Mouse (Mus musculus): ENCODE results near the gene Pde11a. TPM values are rescaled to one million over a fixed set of nuclear protein-coding genes. Genes with fewer than 3 reads are reported as not detected.

Pde11a gene
- polyA plus RNA-seq, 1 experiment = not detected

GRCm38 (mm10) chr2:76051385-76051784 is 287.2 kb downstream of the Pde11a start:
- no peak for TF ChIP-seq POLR2A (IDR thresholded peaks at IDR 0.05; ENCODE audit: borderline replicate concordance, control insufficient read depth, low read depth, low read length)
- TF ChIP-seq CTCF (IDR thresholded peaks at IDR 0.05; ENCODE audit: control insufficient read depth, insufficient read depth, low read length) = no peak
- no peak overlapping the region for H3K27ac ChIP-seq (ENCODE audit: control insufficient read depth, insufficient read depth, low read depth, low read length, poor library complexity)
- H3K4me3 ChIP-seq (replicated peaks; ENCODE audit: control insufficient read depth, low read depth, low read length) = no peak overlapping the region
- 82% methylated on average over 11 of the region's 11 CpGs for WGBS
- no peaks in the 10 kb centered on the region for H3K4me1 ChIP-seq (ENCODE audit: control insufficient read depth, insufficient read depth, low read length)

DNA sequence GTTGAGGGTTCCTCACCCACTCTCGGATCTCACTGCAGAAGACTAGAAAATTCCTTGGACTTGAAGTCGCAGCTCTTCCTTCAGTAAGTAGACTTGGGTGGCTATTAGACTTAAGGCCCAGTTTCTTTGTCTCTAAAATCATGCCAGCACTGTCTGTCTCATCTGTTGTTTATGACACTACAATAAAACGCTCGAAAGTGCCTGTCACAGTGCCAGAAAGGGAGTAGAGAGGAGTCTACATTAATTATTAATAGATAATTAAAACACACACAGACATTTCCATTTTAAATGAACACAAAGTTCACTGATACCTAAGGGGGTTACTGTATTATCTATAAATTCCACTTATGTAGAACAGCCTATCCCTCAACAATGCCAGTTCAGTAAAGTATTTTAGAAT is 287.7 kb downstream of the Pde11a start:
- no peak for TF ChIP-seq POLR2A (IDR thresholded peaks at IDR 0.05; ENCODE audit: borderline replicate concordance, control insufficient read depth, low read depth, low read length)
- no peak for TF ChIP-seq CTCF (IDR thresholded peaks at IDR 0.05; ENCODE audit: control insufficient read depth, insufficient read depth, low read length)
- Histone ChIP-seq H3K4me1 (ENCODE audit: control insufficient read depth, insufficient read depth, low read length) (no peaks in the 10 kb centered on the region), H3K4me3 (replicated peaks; ENCODE audit: control insufficient read depth, low read depth, low read length) (no peak overlapping the region), H3K27ac (ENCODE audit: control insufficient read depth, insufficient read depth, low read depth, low read length, poor library complexity) (no peak overlapping the region)
- 77% methylated on average over 4 of the region's 4 CpGs for WGBS

DNA sequence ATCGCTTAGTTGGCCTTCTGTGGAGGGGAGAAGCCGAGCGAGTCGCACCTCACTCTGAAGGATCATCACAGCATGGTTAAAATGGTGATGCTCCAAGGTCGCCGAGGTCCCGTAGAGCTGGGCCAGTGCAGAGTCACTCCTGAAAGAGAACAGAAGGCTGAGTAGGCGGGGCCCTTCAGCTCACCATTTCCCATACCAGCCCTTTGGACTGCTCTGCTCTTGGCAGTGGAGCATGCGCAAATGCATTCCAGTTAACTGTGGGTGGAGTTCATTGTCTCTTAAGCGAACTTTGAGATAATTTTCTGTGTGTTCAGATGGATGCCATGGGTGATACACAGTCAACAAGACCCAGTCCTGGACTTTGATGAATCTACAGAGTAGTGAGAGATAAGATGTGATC is 288.5 kb downstream of the Pde11a start:
- Histone ChIP-seq H3K27ac (ENCODE audit: control insufficient read depth, insufficient read depth, low read depth, low read length, poor library complexity) (no peak overlapping the region), H3K4me1 (ENCODE audit: control insufficient read depth, insufficient read depth, low read length) (no peaks in the 10 kb centered on the region), H3K4me3 (replicated peaks; ENCODE audit: control insufficient read depth, low read depth, low read length) (no peak overlapping the region)
- 86% methylated on average over 10 of the region's 10 CpGs for WGBS
- TF ChIP-seq CTCF (IDR thresholded peaks at IDR 0.05; ENCODE audit: control insufficient read depth, insufficient read depth, low read length) = no peak

DNA sequence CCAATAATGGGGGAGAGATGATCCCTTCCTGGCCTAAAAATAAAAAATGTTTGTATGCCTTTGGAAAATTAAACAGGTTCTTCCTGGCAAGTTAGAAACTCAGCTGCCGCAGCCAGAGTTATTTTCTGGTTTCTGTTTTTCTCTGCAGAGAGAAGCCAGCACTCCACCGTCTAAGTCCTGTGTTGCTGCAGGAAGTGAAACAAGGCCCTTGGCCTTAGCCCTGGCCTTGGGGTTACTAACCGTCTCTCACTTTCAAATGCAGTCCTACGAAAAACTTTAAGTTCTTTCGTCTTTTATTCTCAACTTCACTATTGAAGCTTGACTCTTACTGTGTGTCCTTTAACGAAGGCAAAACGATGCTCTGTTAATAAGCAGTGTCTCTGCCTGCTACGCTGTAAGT is 289.0 kb downstream of the Pde11a start:
- Histone ChIP-seq H3K27ac (ENCODE audit: control insufficient read depth, insufficient read depth, low read depth, low read length, poor library complexity) (no peak overlapping the region), H3K4me3 (replicated peaks; ENCODE audit: control insufficient read depth, low read depth, low read length) (no peak overlapping the region), H3K4me1 (ENCODE audit: control insufficient read depth, insufficient read depth, low read length) (no peaks in the 10 kb centered on the region)
- no peak for TF ChIP-seq CTCF (IDR thresholded peaks at IDR 0.05; ENCODE audit: control insufficient read depth, insufficient read depth, low read length)
- no peak for TF ChIP-seq POLR2A (IDR thresholded peaks at IDR 0.05; ENCODE audit: borderline replicate concordance, control insufficient read depth, low read depth, low read length)
- WGBS = 70% methylated on average over 8 of the region's 8 CpGs

GRCm38 (mm10) chr2:76047740-76048139 is 290.8 kb downstream of the Pde11a start:
- WGBS = 87% methylated on average over 12 of the region's 12 CpGs
- TF ChIP-seq POLR2A (IDR thresholded peaks at IDR 0.05; ENCODE audit: borderline replicate concordance, control insufficient read depth, low read depth, low read length) (no peak), CTCF (IDR thresholded peaks at IDR 0.05; ENCODE audit: control insufficient read depth, insufficient read depth, low read length) (no peak)
- H3K4me1 ChIP-seq (ENCODE audit: control insufficient read depth, insufficient read depth, low read length) = no peaks in the 10 kb centered on the region
- no peak overlapping the region for H3K4me3 ChIP-seq (replicated peaks; ENCODE audit: control insufficient read depth, low read depth, low read length)
- no peak overlapping the region for H3K27ac ChIP-seq (ENCODE audit: control insufficient read depth, insufficient read depth, low read depth, low read length, poor library complexity)

DNA sequence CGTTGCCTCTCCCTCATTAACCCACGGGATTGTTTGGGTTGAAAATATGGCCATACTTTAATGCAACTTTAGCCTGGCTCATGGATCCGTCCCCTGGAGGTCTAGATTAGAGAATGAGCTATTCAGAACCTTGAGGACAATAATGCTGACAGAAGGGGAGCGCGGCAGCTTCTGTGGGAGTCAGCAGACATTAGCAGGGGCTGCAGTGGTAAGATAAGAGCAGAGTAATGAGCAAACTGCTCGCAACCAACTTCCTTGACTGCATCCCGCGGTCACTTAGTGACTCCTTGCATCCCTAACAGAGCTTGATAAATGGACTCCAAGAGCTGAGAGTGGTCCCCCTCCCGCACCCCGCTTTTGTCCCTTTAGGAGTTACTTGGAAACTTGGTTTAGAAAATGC is 296.4 kb downstream of the Pde11a start:
- H3K4me1 ChIP-seq (ENCODE audit: control insufficient read depth, insufficient read depth, low read length) = no peaks in the 10 kb centered on the region
- H3K4me3 ChIP-seq (replicated peaks; ENCODE audit: control insufficient read depth, low read depth, low read length) = no peak overlapping the region
- 26% methylated on average over 10 of the region's 10 CpGs for WGBS
- no peak overlapping the region for H3K27ac ChIP-seq (ENCODE audit: control insufficient read depth, insufficient read depth, low read depth, low read length, poor library complexity)
- no peak for TF ChIP-seq CTCF (IDR thresholded peaks at IDR 0.05; ENCODE audit: control insufficient read depth, insufficient read depth, low read length)
- TF ChIP-seq POLR2A (IDR thresholded peaks at IDR 0.05; ENCODE audit: borderline replicate concordance, control insufficient read depth, low read depth, low read length) = no peak

GRCm38 (mm10) chr2:76040116-76040515 is 298.5 kb downstream of the Pde11a start:
- H3K27ac ChIP-seq (ENCODE audit: control insufficient read depth, insufficient read depth, low read depth, low read length, poor library complexity) = no peak overlapping the region
- no peaks in the 10 kb centered on the region for H3K4me1 ChIP-seq (ENCODE audit: control insufficient read depth, insufficient read depth, low read length)
- 67% methylated on average over 7 of the region's 7 CpGs for WGBS
- TF ChIP-seq CTCF (IDR thresholded peaks at IDR 0.05; ENCODE audit: control insufficient read depth, insufficient read depth, low read length) (no peak), POLR2A (IDR thresholded peaks at IDR 0.05; ENCODE audit: borderline replicate concordance, control insufficient read depth, low read depth, low read length) (no peak)
- no peak overlapping the region for H3K4me3 ChIP-seq (replicated peaks; ENCODE audit: control insufficient read depth, low read depth, low read length)

GRCm38 (mm10) chr2:76030080-76030479 is 308.5 kb downstream of the Pde11a start:
- Histone ChIP-seq H3K4me3 (replicated peaks; ENCODE audit: control insufficient read depth, low read depth, low read length) (no peak overlapping the region), H3K27ac (ENCODE audit: control insufficient read depth, insufficient read depth, low read depth, low read length, poor library complexity) (no peak overlapping the region), H3K4me1 (ENCODE audit: control insufficient read depth, insufficient read depth, low read length) (no peaks in the 10 kb centered on the region)
- TF ChIP-seq CTCF (IDR thresholded peaks at IDR 0.05; ENCODE audit: control insufficient read depth, insufficient read depth, low read length) (no peak), POLR2A (IDR thresholded peaks at IDR 0.05; ENCODE audit: borderline replicate concordance, control insufficient read depth, low read depth, low read length) (no peak)
- WGBS = 58% methylated on average over 8 of the region's 8 CpGs

All from bone marrow, adult 2 months (tissue).